In the genomic region with DNA sequence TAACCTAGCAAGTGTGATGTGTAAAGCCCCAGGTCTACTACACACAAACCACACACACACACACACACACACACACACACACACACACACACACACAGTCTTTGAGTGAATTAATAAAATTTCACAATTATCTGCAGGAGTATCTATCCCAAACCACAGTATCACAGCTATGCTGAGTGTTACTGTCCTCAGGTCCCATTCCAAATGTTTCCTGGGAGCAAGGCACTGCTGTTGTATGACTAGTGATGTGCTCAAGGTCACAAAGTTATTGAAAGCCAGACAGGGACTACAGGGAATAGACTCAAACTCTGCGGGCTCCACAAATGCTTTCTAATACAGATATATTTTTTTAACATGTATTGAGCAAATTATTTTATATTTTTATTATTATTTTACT, we compare ENCODE assay signal across 27 mouse cellular contexts. TPM values are rescaled to one million over a fixed set of nuclear protein-coding genes. Genes with fewer than 3 reads are reported as not detected.
DNase-seq lines count a peak whose midpoint lies in the region; ATAC-seq and TF ChIP-seq lines count a peak whose summit lies in the region.
"Had no signal": no experiment of that assay in that cellular context is flagged by ENCODE, and none has a peak within 500 bp of the region (broad histone marks: within the 10 kb centered on the region; RNA-seq: fewer than 3 reads in every experiment).

No protein-coding gene starts in this region.

- no peaks in the 10 kb centered on the region for H3K27me3 ChIP-seq in heart, embryonic 13.5 days (replicated peaks)
- H3K27me3 ChIP-seq in heart, embryonic 11.5 days (ENCODE audit: control insufficient read depth, insufficient read depth, low read length) = no peaks in the 10 kb centered on the region
- H3K27me3 ChIP-seq in liver, adult 2 months (ENCODE audit: control insufficient read depth, insufficient read depth, low read length) = no peaks in the 10 kb centered on the region
- H3K27me3 ChIP-seq: CH12.LX; embryonic facial prominence, embryonic 13.5 days; forebrain, embryonic 12.5 days; forebrain, embryonic 15.5 days; hindbrain, embryonic 15.5 days; intestine, embryonic 15.5 days; kidney, embryonic 15.5 days; Patski had no signal

- H3K4me1 ChIP-seq in heart, embryonic 13.5 days = peaks cover 36% of the 10 kb centered on the region
- peaks cover 17% of the 10 kb centered on the region for H3K4me1 ChIP-seq in heart, embryonic 11.5 days (ENCODE audit: control insufficient read depth, insufficient read depth, low read length)
- peaks cover 7% of the 10 kb centered on the region; the same call in 1 of the 2 replicates for H3K4me1 ChIP-seq in liver, adult 2 months (ENCODE audit: control insufficient read depth, insufficient read depth, low read length)
- H3K4me1 ChIP-seq: embryonic facial prominence, embryonic 10.5 days; embryonic facial prominence, embryonic 13.5 days; hindbrain, embryonic 15.5 days; intestine, embryonic 15.5 days; kidney, embryonic 15.5 days had no signal

- peaks cover 11% of the 10 kb centered on the region; the same call in 1 of the 2 replicates for H3K79me2 ChIP-seq in liver, adult 2 months (ENCODE audit: control insufficient read depth, insufficient read depth, low read length)

- DNase-seq in adrenal gland, postnatal 14 days = peak; percentile 21
- no peak for DNase-seq in adrenal gland, postnatal 25 days
- DNase-seq in gastrocnemius, adult 2 months = no peak
- no peak for DNase-seq in gastrocnemius, postnatal 14 days
- peak; percentile 56 for DNase-seq in liver, adult 2 months (ENCODE audit: extremely low read depth, low read depth, low spot score)
- no peak for DNase-seq in liver
- DNase-seq: B cell, adult 2 months; cerebellum, adult 11 months; cerebellum, postnatal 25 days; embryo, embryonic 11 days; gastrocnemius, postnatal 10 days; heart, postnatal 10 days; heart, postnatal 36 days; kidney, adult 11 months had no signal

- WGBS in heart, embryonic 13.5 days = 74% methylated on average over 1 of the region's 1 CpGs
- 84% methylated on average over 1 of the region's 1 CpGs for WGBS in heart, embryonic 11.5 days (ENCODE audit: insufficient replicate concordance)
- 29% methylated on average over 1 of the region's 1 CpGs for WGBS in liver, adult 2 months

- H3K9ac ChIP-seq in heart, embryonic 13.5 days = no peak overlapping the region
- no peak overlapping the region for H3K9ac ChIP-seq in heart, embryonic 11.5 days (ENCODE audit: low read depth, low read length)
- H3K9ac ChIP-seq in liver, adult 2 months (ENCODE audit: low read depth, low read length) = no peak overlapping the region; the same call in 1 of the 2 replicates
- H3K9ac ChIP-seq: embryonic facial prominence, embryonic 13.5 days; forebrain, embryonic 12.5 days; forebrain, embryonic 15.5 days; hindbrain, embryonic 15.5 days; intestine, embryonic 15.5 days; kidney, embryonic 15.5 days had no signal

- no peak overlapping the region for H3K4me2 ChIP-seq in heart, embryonic 13.5 days
- no peak overlapping the region for H3K4me2 ChIP-seq in heart, embryonic 11.5 days
- H3K4me2 ChIP-seq: embryonic facial prominence, embryonic 13.5 days; forebrain, embryonic 12.5 days; forebrain, embryonic 15.5 days; hindbrain, embryonic 15.5 days; intestine, embryonic 15.5 days; kidney, embryonic 15.5 days had no signal

- no peak for ATAC-seq in heart, embryonic 13.5 days (ENCODE audit: extremely low read depth, insufficient number of reproducible peaks, low FRiP score, low TSS enrichment)
- ATAC-seq in heart, embryonic 11.5 days (replicated peaks; ENCODE audit: insufficient number of reproducible peaks, low FRiP score, low TSS enrichment) = no peak
- ATAC-seq: forebrain, embryonic 15.5 days; intestine, embryonic 15.5 days; Patski had no signal

- H3K9me3 ChIP-seq in heart, embryonic 13.5 days = no peaks in the 10 kb centered on the region
- no peaks in the 10 kb centered on the region for H3K9me3 ChIP-seq in heart, embryonic 11.5 days (replicated peaks; ENCODE audit: control insufficient read depth, low read length)
- H3K9me3 ChIP-seq: embryonic facial prominence, embryonic 10.5 days; embryonic facial prominence, embryonic 13.5 days; forebrain, embryonic 12.5 days; forebrain, embryonic 15.5 days; G1E; hindbrain, embryonic 15.5 days; intestine, embryonic 15.5 days; kidney, embryonic 15.5 days had no signal

- intact Hi-C loops in gastrocnemius, adult 2 months (cut with DNase I) = loop anchor here (5.0 kb wide), 1 partner anchor 54 kb away; the partner anchor contains the start of gene Arhgap21
- intact Hi-C loops in gastrocnemius, postnatal 14 days (cut with DNase I; ENCODE audit: low total_unique reads) = no loop called here

- no peak overlapping the region for H3K4me3 ChIP-seq in gastrocnemius, adult 2 months
- no peak overlapping the region for H3K4me3 ChIP-seq in heart, embryonic 13.5 days
- H3K4me3 ChIP-seq in heart, embryonic 11.5 days (ENCODE audit: low read depth, low read length) = no peak overlapping the region
- no peak overlapping the region for H3K4me3 ChIP-seq in liver, adult 2 months (ENCODE audit: insufficient read depth, low read depth, low read length)
- H3K4me3 ChIP-seq: embryonic facial prominence, embryonic 10.5 days; embryonic facial prominence, embryonic 13.5 days; erythroblast, embryonic 14.5 days; forebrain, embryonic 12.5 days; forebrain, embryonic 15.5 days; hindbrain, embryonic 15.5 days; intestine, embryonic 15.5 days; kidney, embryonic 15.5 days had no signal

- 0 out of 2 replicates have a peak overlapping the region, but pooled peaks have one; percentile 17 for H3K27ac ChIP-seq in gastrocnemius, adult 2 months
- H3K27ac ChIP-seq in heart, embryonic 13.5 days (replicated peaks) = peak overlapping the region; percentile 45; the same call in 1 of the 2 replicates
- H3K27ac ChIP-seq in heart, embryonic 11.5 days (ENCODE audit: low read depth, low read length) = no peak overlapping the region
- H3K27ac ChIP-seq in liver, adult 2 months (replicated peaks; ENCODE audit: insufficient read depth, low read depth, low read length) = peak overlapping the region; percentile 90
- H3K27ac ChIP-seq: embryonic facial prominence, embryonic 10.5 days; embryonic facial prominence, embryonic 13.5 days; forebrain, embryonic 12.5 days; forebrain, embryonic 15.5 days; hindbrain, embryonic 15.5 days; intestine, embryonic 15.5 days; kidney, embryonic 15.5 days had no signal

- no peak for TF ChIP-seq CTCF in gastrocnemius, adult 2 months (IDR thresholded peaks at IDR 0.05)
- TF ChIP-seq CTCF in liver, adult 2 months (IDR thresholded peaks at IDR 0.05; ENCODE audit: low read depth, low read length) = no peak

- H3K36me3 ChIP-seq in heart, embryonic 13.5 days = peaks cover 20% of the 10 kb centered on the region
- H3K36me3 ChIP-seq in heart, embryonic 11.5 days (ENCODE audit: control insufficient read depth, insufficient read depth, low read length) = no peaks in the 10 kb centered on the region
- H3K36me3 ChIP-seq in liver, adult 2 months (ENCODE audit: control insufficient read depth, insufficient read depth, low read length) = peaks cover 5% of the 10 kb centered on the region; the same call in 1 of the 2 replicates
- H3K36me3 ChIP-seq: intestine, embryonic 15.5 days had no signal

- no peak for TF ChIP-seq POLR2A in liver, adult 2 months (IDR thresholded peaks at IDR 0.05; ENCODE audit: extremely low read depth, insufficient read depth, low read length)

RNA-seq across cellular contexts. Expression of gene Arhgap21, which starts 55.7 kb away (rescaled TPM):
- 59.0 and 62.5 TPM in 2 replicates for total RNA-seq in adrenal gland, postnatal 14 days (2021)
- 72.8 and 85.1 TPM in 2 replicates for total RNA-seq in adrenal gland, postnatal 25 days (2021)
- total RNA-seq in gastrocnemius, adult 2 months (2021) = 10 to 100 TPM; 32.4 to 35.6 TPM
- total RNA-seq in gastrocnemius, postnatal 14 days (2021) = 10 to 100 TPM; 26.8 to 33.7 TPM
- polyA plus RNA-seq in heart, embryonic 13.5 days (2015; fragmentation: Nextera tagmentation; extraction: Ambion mirVana) = 11.7 and 11.8 TPM in 2 replicates
- polyA plus RNA-seq in heart, embryonic 11.5 days (2014; fragmentation: Nextera tagmentation; extraction: Ambion mirVana) = 19.3 and 20.4 TPM in 2 replicates
- total RNA-seq in liver, adult 2 months (2014; rRNA removed) = 19.2 and 25.7 TPM in 2 replicates
- polyA plus RNA-seq in liver, adult 2 months (2012; rRNA removed) = 6.0 and 7.2 TPM in 2 replicates

Comparison
In these comparisons a context has a peak if more than half of its experiments do, and no peak if none do; other contexts are left out.
1. DNase-seq: peak in adrenal gland, postnatal 14 days (single experiment) and liver, adult 2 months (single experiment); none in adrenal gland, postnatal 25 days (single experiment), gastrocnemius, adult 2 months (single experiment), gastrocnemius, postnatal 14 days (single experiment) and liver (single experiment).